Mouse (Mus musculus) ovary, adult 18-20 months (tissue): ENCODE measurements around the gene Prmt3.

ENCODE experiments used
- DNase-seq: peaks from one replicate; pipeline ENCODE4 v3.0.0; 2022; ENCODE audit warnings: low spot score, mixed read lengths

The Prmt3 gene

GRCm38 (mm10) chr7:49857347-49857746 lies 79.2 kb downstream of the Prmt3 start:
- no peak for DNase-seq

GRCm38 (mm10) chr7:49858257-49858656 lies 80.1 kb downstream of the Prmt3 start:
- DNase-seq = no peak

- DNase-seq = no peak
These were observed 81.7 kb downstream of the Prmt3 start for GRCm38 (mm10) chr7:49859820-49860219.

- no peak for DNase-seq
These were observed 83.0 kb downstream of the Prmt3 start for GRCm38 (mm10) chr7:49861196-49861595.

GRCm38 (mm10) chr7:49863753-49864152 lies 85.6 kb downstream of the Prmt3 start:
- no peak for DNase-seq

GRCm38 (mm10) chr7:49869656-49870055 lies 91.5 kb downstream of the Prmt3 start:
- no peak for DNase-seq

GRCm38 (mm10) chr7:49870276-49870675 lies 92.1 kb downstream of the Prmt3 start:
- DNase-seq = no peak

GRCm38 (mm10) chr7:49877307-49877706 lies 99.2 kb downstream of the Prmt3 start:
- no peak for DNase-seq

GRCm38 (mm10) chr7:49879051-49879450 lies 100.9 kb downstream of the Prmt3 start:
- DNase-seq = no peak

- DNase-seq = no peak
These were observed 102.0 kb downstream of the Prmt3 start for GRCm38 (mm10) chr7:49879998-49880707.

- DNase-seq = no peak
These were observed 104.1 kb downstream of the Prmt3 start for GRCm38 (mm10) chr7:49882288-49882687.

GRCm38 (mm10) chr7:49882694-49883389 lies 104.7 kb downstream of the Prmt3 start:
- DNase-seq = no peak

- DNase-seq = no peak
These were observed 109.7 kb downstream of the Prmt3 start for GRCm38 (mm10) chr7:49887776-49888390.

GRCm38 (mm10) chr7:49894786-49895185 lies 116.6 kb downstream of the Prmt3 start:
- DNase-seq = no peak

GRCm38 (mm10) chr7:49895296-49895695 lies 117.2 kb downstream of the Prmt3 start:
- DNase-seq = no peak

- DNase-seq = no peak
These were observed 123.9 kb downstream of the Prmt3 start for GRCm38 (mm10) chr7:49902003-49902552.

GRCm38 (mm10) chr7:49907191-49908171 lies 129.3 kb downstream of the Prmt3 start:
- no peak for DNase-seq
